Mouse (Mus musculus) T-cell, adult 2 months (primary cell): ENCODE data around the gene Mtrex.

Source experiments
- DNase-seq: peaks from one replicate; pipeline ENCODE4 v3.0.0; 2022; ENCODE audit warnings: low spot score

The Mtrex gene

DNA sequence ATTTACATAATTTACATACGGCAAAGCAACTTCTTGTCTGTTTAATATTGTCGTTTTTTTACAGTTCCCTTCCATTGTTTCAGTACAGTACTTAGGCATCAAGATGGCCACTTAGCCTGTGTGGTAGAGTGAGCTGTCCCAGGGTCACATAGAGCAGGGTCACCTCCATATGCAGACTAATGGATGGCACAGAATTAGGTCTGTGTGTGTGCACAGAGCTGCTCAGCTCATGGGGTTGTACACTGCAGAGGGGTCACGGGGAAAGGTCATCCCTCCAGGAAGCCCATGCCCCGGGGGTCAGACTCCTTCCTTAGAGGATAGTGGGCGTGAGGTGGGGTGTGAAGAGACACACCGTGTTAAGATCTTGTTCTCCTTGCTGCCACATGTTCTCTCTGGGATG is 101.7 kb downstream of the Mtrex start:
- no peak for DNase-seq

DNA sequence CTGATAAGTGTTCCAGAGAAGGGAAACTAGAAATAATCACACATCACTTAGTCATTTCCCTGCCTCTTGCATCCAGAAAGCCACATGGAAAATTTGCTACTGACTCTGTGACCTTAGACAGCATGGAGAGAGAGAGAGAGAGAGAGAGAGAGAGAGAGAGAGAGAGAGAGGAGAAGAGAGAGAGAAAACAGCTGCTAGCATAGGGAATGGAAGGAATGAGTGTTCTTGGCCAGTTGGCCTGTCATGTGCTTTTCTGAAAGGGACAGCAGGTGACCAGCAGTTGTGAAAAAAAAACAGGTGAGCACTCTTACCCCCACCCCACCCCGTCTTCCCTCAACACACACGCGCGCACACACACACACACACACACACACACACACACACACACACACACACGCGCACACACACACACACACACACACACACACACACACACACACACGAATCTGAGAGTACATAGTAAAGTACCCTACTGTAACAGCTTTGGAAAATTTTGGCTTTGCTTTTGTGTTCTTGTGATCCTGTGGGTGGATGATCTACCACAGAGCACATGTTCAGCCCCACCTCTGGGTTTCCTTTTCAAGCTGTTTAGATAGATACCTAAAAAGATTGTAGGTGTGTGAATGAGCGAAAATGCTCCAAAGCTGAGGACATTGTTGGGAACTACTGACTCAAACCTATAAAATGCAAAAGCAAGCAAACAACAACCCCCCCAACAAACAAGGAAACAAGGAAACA is 103.1 kb downstream of the Mtrex start:
- no peak for DNase-seq

DNA sequence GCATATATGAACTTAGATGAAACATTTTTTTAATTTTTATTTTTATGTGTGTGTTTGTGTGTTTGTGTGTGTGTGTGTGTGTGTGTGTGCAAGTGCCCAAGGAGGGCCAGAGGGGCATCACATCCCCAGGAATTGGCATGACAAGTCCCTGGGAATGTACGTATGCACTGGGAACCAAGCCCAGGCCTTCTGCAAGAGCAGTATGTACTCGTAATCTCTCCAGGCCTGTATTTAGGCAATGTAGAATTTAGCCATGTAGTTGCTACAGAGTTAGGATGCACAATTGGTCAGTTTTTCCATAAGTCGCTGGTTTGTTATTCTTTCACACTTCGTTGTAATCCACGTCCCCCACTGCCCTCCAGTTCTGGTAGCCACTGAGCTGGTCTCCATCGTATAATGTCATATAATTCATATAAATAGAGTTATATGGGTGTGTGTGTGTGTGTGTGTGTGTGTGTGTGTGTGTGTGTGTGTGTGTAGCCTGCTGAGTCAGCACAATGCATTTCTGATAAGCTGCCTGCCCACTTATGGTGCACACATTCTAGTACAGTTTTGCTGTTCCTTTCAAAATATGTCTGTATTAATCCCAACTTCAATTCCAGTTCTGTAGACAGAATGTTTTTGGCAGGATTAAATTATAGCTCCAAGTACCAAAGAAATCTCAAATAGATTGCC is 103.8 kb downstream of the Mtrex start:
- no peak for DNase-seq

DNA sequence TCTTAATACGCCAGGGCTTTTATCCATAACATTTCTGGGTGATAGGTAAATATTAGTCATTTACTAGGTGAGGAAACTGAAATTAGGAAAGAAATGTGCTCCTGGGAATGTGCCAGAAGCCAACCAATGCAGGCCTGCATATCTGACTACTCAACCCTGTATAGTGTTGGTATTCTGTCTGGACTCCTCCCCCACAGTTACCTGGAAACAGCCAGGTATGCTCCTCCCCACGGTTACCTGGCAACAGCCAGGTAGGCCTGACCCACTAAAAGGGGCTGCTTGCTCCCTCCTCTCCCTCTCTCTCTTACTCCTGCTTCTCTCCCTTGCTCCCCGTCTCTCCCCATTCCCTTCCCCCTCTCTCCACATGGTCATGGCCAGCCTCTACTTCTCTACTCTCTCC is 104.8 kb downstream of the Mtrex start:
- no peak for DNase-seq

- no peak for DNase-seq
Observed at GRCm38 (mm10) chr13:112818125-112818524, 109.1 kb downstream of the Mtrex start.
